Mouse (Mus musculus): Measurements from ENCODE around the gene Josd2.

The Josd2 gene

GRCm38 (mm10) chr7:44472558-44472885 is 4.7 kb downstream of the Josd2 start:
- DNase-seq (ENCODE audit: low spot score), result no peak

GRCm38 (mm10) chr7:44472961-44473646 is 5.3 kb downstream of the Josd2 start:
- DNase-seq (ENCODE audit: low spot score), result no peak

- peak; percentile 47 for DNase-seq (ENCODE audit: low spot score)
Observed at GRCm38 (mm10) chr7:44474419-44474818, 6.6 kb downstream of the Josd2 start.

GRCm38 (mm10) chr7:44475046-44475614 is 7.3 kb downstream of the Josd2 start:
- DNase-seq (ENCODE audit: low spot score), result no peak

- no peak for DNase-seq (ENCODE audit: low spot score)
Observed at GRCm38 (mm10) chr7:44482836-44483435, 15.2 kb downstream of the Josd2 start.

- DNase-seq (ENCODE audit: low spot score), result no peak
Observed at GRCm38 (mm10) chr7:44484109-44484508, 16.3 kb downstream of the Josd2 start.

- DNase-seq (ENCODE audit: low spot score), result peak; percentile 90
Observed at GRCm38 (mm10) chr7:44484841-44485571, 17.2 kb downstream of the Josd2 start.

- no peak for DNase-seq (ENCODE audit: low spot score)
Observed at GRCm38 (mm10) chr7:44485572-44486195, 17.9 kb downstream of the Josd2 start.

- DNase-seq (ENCODE audit: low spot score), result no peak
Observed at GRCm38 (mm10) chr7:44486927-44487575, 19.3 kb downstream of the Josd2 start.

GRCm38 (mm10) chr7:44487936-44488335 is 20.2 kb downstream of the Josd2 start:
- DNase-seq (ENCODE audit: low spot score), result no peak

GRCm38 (mm10) chr7:44488545-44488944 is 20.8 kb downstream of the Josd2 start:
- no peak for DNase-seq (ENCODE audit: low spot score)

- DNase-seq (ENCODE audit: low spot score), result no peak
Observed at GRCm38 (mm10) chr7:44490281-44490680, 22.5 kb downstream of the Josd2 start.

GRCm38 (mm10) chr7:44491391-44491790 is 23.6 kb downstream of the Josd2 start:
- no peak for DNase-seq (ENCODE audit: low spot score)

GRCm38 (mm10) chr7:44492166-44492826 is 24.5 kb downstream of the Josd2 start:
- no peak for DNase-seq (ENCODE audit: low spot score)

GRCm38 (mm10) chr7:44494681-44495080 is 26.9 kb downstream of the Josd2 start:
- no peak for DNase-seq (ENCODE audit: low spot score)

GRCm38 (mm10) chr7:44495086-44495485 is 27.3 kb downstream of the Josd2 start:
- DNase-seq (ENCODE audit: low spot score), result no peak

- DNase-seq (ENCODE audit: low spot score), result peak; percentile 99
Observed at GRCm38 (mm10) chr7:44495992-44496770, 28.4 kb downstream of the Josd2 start, which contains the start of the genes Emc10 and Fam71e1. Gene Emc10 (minus strand): TSS chr7:44496529. Gene Fam71e1 (plus strand): TSS chr7:44496581.

- DNase-seq (ENCODE audit: low spot score), result no peak
Observed at GRCm38 (mm10) chr7:44496771-44497109, 29.0 kb downstream of the Josd2 start.

- no peak for DNase-seq (ENCODE audit: low spot score)
Observed at GRCm38 (mm10) chr7:44497361-44498055, 29.7 kb downstream of the Josd2 start.

GRCm38 (mm10) chr7:44498922-44499321 is 31.1 kb downstream of the Josd2 start:
- DNase-seq (ENCODE audit: low spot score), result no peak
